Mouse (Mus musculus) megakaryocyte-erythroid progenitor cell, adult 5 weeks (primary cell): ENCODE measurements around the gene Pias3. TPM values are rescaled to one million over a fixed set of nuclear protein-coding genes. Genes with fewer than 3 reads are reported as not detected.

ENCODE experiments used
- polyA plus RNA-seq: library from polyadenylated mRNA; stranded (reverse); fragments of >175 nt; gene quantifications from 2 replicates; pipeline ENCODE4 v1.2.3, GENCODE M21; 2012

Pias3 gene
- 22.1 and 22.6 TPM in 2 replicates for polyA plus RNA-seq

DNA sequence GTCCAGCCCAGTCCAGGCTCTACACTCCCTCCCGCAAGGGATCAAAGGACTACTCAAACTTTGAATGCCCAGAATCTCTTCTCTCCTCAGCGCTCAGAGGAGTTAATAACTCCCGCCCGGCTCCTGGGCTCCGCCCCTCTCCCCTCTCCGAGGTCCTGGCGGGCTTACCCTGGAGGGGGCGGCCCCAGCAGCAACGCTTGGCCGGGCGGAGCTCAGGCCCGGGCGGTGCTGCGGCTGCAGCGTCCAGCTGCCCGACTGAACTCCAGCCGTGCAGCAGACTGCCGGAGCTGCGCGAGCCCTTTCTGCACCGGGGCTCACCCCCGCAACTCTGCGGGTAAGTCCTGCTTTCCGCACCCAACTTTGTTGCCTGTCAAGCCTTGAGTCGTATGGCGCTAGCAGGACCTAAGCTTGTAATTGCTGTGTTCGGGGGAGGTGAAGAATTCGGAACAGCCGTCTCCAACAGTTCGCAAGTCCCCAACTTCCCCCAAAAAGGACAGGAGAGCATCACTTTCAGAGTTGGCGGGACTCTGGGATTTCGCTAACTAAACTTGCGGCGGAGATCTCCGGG, at the start of gene Pias3:
Gene Pias3, plus strand, starts transcription at position 187 of the 568 bp plus-strand sequence.

DNA sequence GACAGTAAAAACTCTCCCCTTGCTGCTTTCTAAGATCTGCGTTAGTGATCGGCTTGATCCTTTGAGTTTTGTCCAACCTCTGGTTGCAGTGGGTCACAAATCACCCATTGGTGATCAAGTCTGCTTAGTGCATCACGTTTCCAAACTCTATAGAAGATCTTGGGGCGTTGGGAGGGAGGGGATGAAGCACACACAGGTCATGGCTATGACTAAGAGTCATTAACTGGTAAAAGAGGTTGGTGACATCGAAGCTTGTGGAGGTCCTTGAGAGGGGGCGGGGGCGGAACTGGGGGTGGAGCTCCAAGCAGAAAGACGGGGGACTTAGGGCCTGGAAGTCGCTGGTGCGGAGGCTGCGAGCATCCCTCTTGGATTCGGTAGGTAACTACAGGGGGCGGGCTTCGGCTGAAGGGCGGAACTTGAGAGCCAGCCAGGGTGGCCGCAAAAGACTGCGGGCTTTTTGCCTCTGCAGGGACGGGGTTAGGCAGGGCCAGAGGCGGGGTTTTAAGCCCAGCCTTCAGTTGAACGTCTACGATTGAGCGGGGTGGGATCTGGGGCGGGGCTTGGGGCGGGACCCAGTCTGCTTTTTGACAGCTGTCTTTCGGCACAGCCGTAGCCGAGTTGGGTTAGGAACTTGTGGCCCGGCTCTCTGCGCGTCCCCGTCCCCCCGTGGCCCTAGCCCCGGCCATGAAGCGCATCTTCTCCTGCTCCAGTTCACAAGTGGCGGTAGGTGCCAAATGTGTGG, 26.3 kb upstream of the Pias3 start, which contains the start of gene Ankrd35:
Gene Ankrd35, plus strand, starts transcription at position 405 of the 742 bp plus-strand sequence.

DNA sequence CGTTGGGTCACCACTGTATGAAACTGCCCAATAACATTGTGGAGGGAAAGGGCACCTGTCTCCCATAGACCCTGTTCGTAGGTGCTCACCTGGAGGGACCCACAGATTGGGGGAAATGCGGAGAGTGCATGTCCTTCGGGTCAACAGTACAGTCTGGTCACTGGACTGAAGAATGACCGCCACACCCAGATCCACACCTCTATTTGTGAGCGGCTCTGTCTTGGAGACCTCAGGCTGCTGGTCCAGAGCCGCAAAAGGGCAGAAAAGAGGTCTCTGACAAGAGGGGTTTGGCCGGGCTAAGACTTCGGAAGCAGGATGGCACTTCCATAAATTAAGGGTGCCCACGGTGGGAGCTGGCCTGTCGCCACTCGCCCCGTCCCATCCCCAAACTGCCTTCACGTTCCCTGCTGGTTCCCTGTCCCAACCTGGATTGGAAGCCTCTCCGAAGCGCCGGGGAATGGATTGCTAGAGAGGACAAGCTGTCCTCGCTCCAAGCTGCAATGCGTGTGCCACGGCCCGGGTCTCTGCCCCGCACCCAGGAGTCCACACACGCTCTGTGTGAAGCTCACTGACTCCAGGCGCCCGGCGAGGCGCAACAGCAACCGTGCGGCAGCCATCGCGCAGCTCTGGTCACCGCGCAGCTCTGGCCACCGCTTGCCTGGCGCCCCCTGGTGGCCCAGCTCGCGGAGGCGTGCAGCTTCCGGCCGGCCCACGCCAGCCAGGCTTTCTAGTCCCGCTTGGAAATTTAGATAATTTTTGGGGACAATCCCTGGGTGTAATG, 11.9 kb downstream of the Pias3 start, which contains the start of gene Nudt17:
Gene Nudt17, minus strand, starts transcription at position 660 of the 781 bp plus-strand sequence.

DNA sequence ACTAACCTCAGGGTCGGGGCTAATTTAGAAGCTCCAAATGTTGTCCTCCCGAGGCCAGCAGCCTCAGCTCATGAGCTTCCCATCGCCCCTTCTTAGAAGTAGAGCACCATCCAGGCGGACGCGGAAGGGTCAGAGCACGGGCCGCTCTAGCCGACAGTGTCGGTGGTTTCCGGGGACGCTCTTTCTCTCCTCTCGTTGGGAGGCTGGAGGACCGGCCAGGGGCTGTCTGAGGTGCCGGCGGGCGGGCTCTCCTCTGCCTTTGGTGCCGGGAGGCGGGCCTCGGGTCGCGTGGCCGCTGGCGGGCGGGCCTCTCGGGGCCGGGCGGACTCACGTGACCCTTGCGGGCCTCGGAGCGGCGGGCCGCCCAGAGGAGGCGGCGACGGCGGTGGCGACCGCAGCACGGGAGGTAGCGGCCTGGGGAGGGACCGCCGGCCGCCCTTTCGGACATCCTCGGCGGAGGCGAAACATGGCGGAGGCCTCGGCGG, 31.2 kb downstream of the Pias3 start, which contains the start of the genes Polr3c and Rnf115:
Gene Polr3c, minus strand, starts transcription at position 286 of the 485 bp plus-strand sequence.
Gene Rnf115, plus strand, starts transcription at position 322 of the 485 bp plus-strand sequence.

Other genes starting within 250 kb of the Pias3 start
- not detected in 2 replicates for gene BC107364, start 244.1 kb upstream of the Pias3 start, polyA plus RNA-seq
- not detected in 2 replicates for gene Hfe2, start 171.2 kb upstream of the Pias3 start, polyA plus RNA-seq
- gene Txnip, start 138.4 kb upstream of the Pias3 start, polyA plus RNA-seq = 21.2 and 27.8 TPM in 2 replicates
- gene Gm16253, start 119.4 kb upstream of the Pias3 start, polyA plus RNA-seq = not detected in 2 replicates
- gene Polr3gl, start 102.2 kb upstream of the Pias3 start, polyA plus RNA-seq = 13.9 and 21.4 TPM in 2 replicates
- 0.02 and 0.05 TPM in 2 replicates for gene Ankrd34a, start 99.7 kb upstream of the Pias3 start, polyA plus RNA-seq
- gene Lix1l, start 95.2 kb upstream of the Pias3 start, polyA plus RNA-seq = 0.32 and 0.78 TPM in 2 replicates
- gene Rbm8a, start 66.5 kb upstream of the Pias3 start, polyA plus RNA-seq = 101 and 117 TPM in 2 replicates
- gene Pex11b, start 61.0 kb upstream of the Pias3 start, polyA plus RNA-seq = 2.3 and 3.6 TPM in 2 replicates
- 0.07 and 0.15 TPM in 2 replicates for gene Gm42957, start 60.9 kb upstream of the Pias3 start, polyA plus RNA-seq
- gene Itga10, start 50.8 kb upstream of the Pias3 start, polyA plus RNA-seq = 0.28 and 0.50 TPM in 2 replicates
- gene Ankrd35, start 26.3 kb upstream of the Pias3 start, polyA plus RNA-seq = 0.10 and 0.14 TPM in 2 replicates
- 0.59 and 0.76 TPM in 2 replicates for gene Nudt17, start 12.2 kb downstream of the Pias3 start, polyA plus RNA-seq
- gene Polr3c, start 31.2 kb downstream of the Pias3 start, polyA plus RNA-seq = 8.6 and 9.4 TPM in 2 replicates
- gene Rnf115, start 31.3 kb downstream of the Pias3 start, polyA plus RNA-seq = 22.9 and 25.3 TPM in 2 replicates
- 0.03 and 0.04 TPM in 2 replicates for gene Pdzk1, start 132.9 kb downstream of the Pias3 start, polyA plus RNA-seq
- gene Cd160, start 133.0 kb downstream of the Pias3 start, polyA plus RNA-seq = 0.99 and 1.0 TPM in 2 replicates
- 0.01 and 0.19 TPM in 2 replicates for gene Gja5, start 208.3 kb downstream of the Pias3 start, polyA plus RNA-seq
- 1.9 and 2.3 TPM in 2 replicates for gene Gpr89, start 209.0 kb downstream of the Pias3 start, polyA plus RNA-seq
- gene Gja8, start 229.6 kb downstream of the Pias3 start, polyA plus RNA-seq = not detected in 2 replicates